Mouse (Mus musculus) embryonic facial prominence, embryonic 12.5 days (tissue): ENCODE results near the gene Olfr1099. TPM values are rescaled to one million over a fixed set of nuclear protein-coding genes. Genes with fewer than 3 reads are reported as not detected.

Source experiments
- ATAC-seq: fragments of 200-750 bp; cut with Nextera tagmentation; 2 replicates; pipeline ENCODE4 v1.8.0; 2017; ENCODE audit not compliant: insufficient number of reproducible peaks, insufficient read depth, low FRiP score, low TSS enrichment
- H3K27ac ChIP-seq: fragments of 300-500 bp; sonication (generic); 2 replicates; pipeline ENCODE4 v1.5.1; 2016; ENCODE audit warnings: mild to moderate bottlenecking
- H3K27me3 ChIP-seq: fragments of 300-500 bp; sonication (generic); 2 replicates; pipeline ENCODE4 v1.6.1; 2016; ENCODE audit warnings: mild to moderate bottlenecking, moderate library complexity
- H3K36me3 ChIP-seq: fragments of 300-500 bp; sonication (generic); 2 replicates; pipeline ENCODE4 v1.6.1; 2016; ENCODE audit warnings: mild to moderate bottlenecking
- H3K4me1 ChIP-seq: fragments of 300-500 bp; sonication (generic); 2 replicates; pipeline ENCODE4 v1.6.1; 2016
- H3K4me2 ChIP-seq: fragments of 300-500 bp; sonication (generic); replicated peaks from 2 replicates; pipeline ENCODE4 v1.6.1; 2016; ENCODE audit warnings: mild to moderate bottlenecking, moderate library complexity
- H3K4me3 ChIP-seq: fragments of 300-500 bp; sonication (generic); 2 replicates; pipeline ENCODE4 v1.5.1; 2016; ENCODE audit warnings: mild to moderate bottlenecking
- H3K9ac ChIP-seq: fragments of 300-500 bp; sonication (generic); 2 replicates; pipeline ENCODE4 v1.6.1; 2016; ENCODE audit warnings: mild to moderate bottlenecking, moderate library complexity
- H3K9me3 ChIP-seq: fragments of 300-500 bp; sonication (generic); 2 replicates; pipeline ENCODE4 v1.6.1; 2016; ENCODE audit warnings: mild to moderate bottlenecking, moderate library complexity
- WGBS: fragments of 180-500 bp; shearing (Covaris S2); methylation state at CpG from one replicate; pipeline ENCODE4 v1.1.7; 2016; 5-methylcytosine and 5-hydroxymethylcytosine counted together
- polyA plus RNA-seq: library from polyadenylated mRNA; unstranded; fragments of >200 nt; fragmentation: Nextera tagmentation; extraction: Ambion mirVana; gene quantifications from 2 replicates; pipeline ENCODE4 v1.2.1, GENCODE M21; 2016

Olfr1099 gene
- not detected in 2 replicates for polyA plus RNA-seq

GRCm38 (mm10) chr2:86960593-86960992 is at the start of gene Olfr1099:
Gene Olfr1099 (minus strand): TSS chr2:86960693.
- Histone ChIP-seq H3K27me3 (no peaks in the 10 kb centered on the region), H3K4me2 (no peak within 1 kb of the TSS), H3K4me3 (no peak within 1 kb of the TSS), H3K27ac (no peak within 1 kb of the TSS), H3K36me3 (no peaks in the 10 kb centered on the region), H3K9me3 (no peaks in the 10 kb centered on the region), H3K9ac (no peak within 1 kb of the TSS), H3K4me1 (no peaks in the 10 kb centered on the region)
- 80% methylated on average over 1 of the region's 1 CpGs for WGBS
- ATAC-seq, result no peak

DNA sequence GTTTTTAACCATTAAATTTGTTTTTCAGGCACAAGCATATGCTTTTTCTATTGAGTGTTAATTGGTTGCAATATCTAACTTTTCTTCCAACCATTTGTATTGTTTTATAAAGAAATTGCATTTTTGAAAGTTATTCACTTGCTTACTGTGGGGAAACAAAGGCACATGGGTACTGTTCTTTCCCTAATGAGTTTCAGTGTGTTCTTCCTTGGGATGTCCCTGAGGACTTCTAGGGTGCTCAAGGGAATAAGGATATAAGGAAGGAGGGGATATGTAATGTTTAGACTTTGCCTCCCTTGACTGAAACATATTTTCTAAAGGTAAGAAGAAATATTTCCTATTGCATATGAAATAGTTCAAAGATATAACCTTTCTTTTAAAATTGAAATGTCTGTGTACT is 37.6 kb upstream of the Olfr1099 start, which contains the start of gene Olfr1102:
Gene Olfr1102, plus strand, starts transcription at position 301 of the 400 bp plus-strand sequence.
- no peak within 1 kb of the TSS for H3K9ac ChIP-seq
- H3K36me3 ChIP-seq, result no peaks in the 10 kb centered on the region
- H3K4me3 ChIP-seq, result no peak within 1 kb of the TSS
- no peaks in the 10 kb centered on the region for H3K9me3 ChIP-seq
- H3K27ac ChIP-seq, result no peak within 1 kb of the TSS
- no peak within 1 kb of the TSS for H3K4me2 ChIP-seq
- ATAC-seq, result no peak
- no peaks in the 10 kb centered on the region for H3K4me1 ChIP-seq
- H3K27me3 ChIP-seq, result no peaks in the 10 kb centered on the region

GRCm38 (mm10) chr2:86991121-86991520 is 30.6 kb upstream of the Olfr1099 start, which contains the start of gene Olfr1101:
Gene Olfr1101 (minus strand): TSS chr2:86991221.
- H3K27ac ChIP-seq, result no peak within 1 kb of the TSS
- H3K4me1 ChIP-seq, result no peaks in the 10 kb centered on the region
- 84% methylated on average over 3 of the region's 3 CpGs for WGBS
- no peak within 1 kb of the TSS for H3K4me3 ChIP-seq
- no peaks in the 10 kb centered on the region for H3K36me3 ChIP-seq
- H3K27me3 ChIP-seq, result no peaks in the 10 kb centered on the region
- H3K4me2 ChIP-seq, result no peak within 1 kb of the TSS
- ATAC-seq, result no peak
- H3K9me3 ChIP-seq, result no peaks in the 10 kb centered on the region
- no peak within 1 kb of the TSS for H3K9ac ChIP-seq

DNA sequence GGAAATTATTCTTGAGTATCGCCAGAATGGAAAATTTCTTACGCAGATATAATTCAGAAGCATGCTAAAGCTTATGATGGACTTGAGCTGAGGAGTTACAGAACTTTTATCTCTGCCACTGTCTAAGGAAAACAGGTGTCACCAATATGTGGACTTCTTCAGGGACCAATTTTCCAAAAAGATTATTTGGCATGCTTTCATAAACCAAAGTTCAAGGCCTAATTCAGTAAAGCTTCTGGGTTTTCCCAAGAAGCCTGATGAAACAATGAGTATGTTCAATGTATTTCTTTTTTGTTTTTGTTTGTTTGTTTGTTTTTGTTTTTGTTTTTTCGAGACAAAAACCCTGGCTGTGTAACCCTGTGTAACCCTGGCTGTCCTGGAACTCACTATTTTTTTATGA is 19.4 kb upstream of the Olfr1099 start, which contains the start of gene Olfr1100:
Gene Olfr1100, minus strand, starts transcription at position 101 of the 400 bp plus-strand sequence.
- Histone ChIP-seq H3K36me3 (no peaks in the 10 kb centered on the region), H3K27me3 (no peaks in the 10 kb centered on the region), H3K27ac (no peak within 1 kb of the TSS), H3K9ac (no peak within 1 kb of the TSS), H3K9me3 (no peaks in the 10 kb centered on the region), H3K4me2 (no peak within 1 kb of the TSS), H3K4me3 (no peak within 1 kb of the TSS), H3K4me1 (no peaks in the 10 kb centered on the region)
- no peak for ATAC-seq
- 70% methylated on average over 3 of the region's 3 CpGs for WGBS

- Histone ChIP-seq H3K9me3 (no peaks in the 10 kb centered on the region), H3K4me1 (no peaks in the 10 kb centered on the region), H3K27ac (no peak overlapping the region), H3K9ac (no peak overlapping the region), H3K4me2 (no peak overlapping the region), H3K36me3 (no peaks in the 10 kb centered on the region), H3K4me3 (no peak overlapping the region), H3K27me3 (no peaks in the 10 kb centered on the region)
- no peak for ATAC-seq
Measured at GRCm38 (mm10) chr2:86926557-86926956, 33.9 kb downstream of the Olfr1099 start.

GRCm38 (mm10) chr2:86924445-86924844 is 36.0 kb downstream of the Olfr1099 start, which contains the start of gene Olfr1098:
Gene Olfr1098 (minus strand): TSS chr2:86924545.
- Histone ChIP-seq H3K4me1 (no peaks in the 10 kb centered on the region), H3K4me2 (no peak within 1 kb of the TSS), H3K27me3 (no peaks in the 10 kb centered on the region), H3K27ac (no peak within 1 kb of the TSS), H3K36me3 (no peaks in the 10 kb centered on the region), H3K9me3 (no peaks in the 10 kb centered on the region), H3K9ac (no peak within 1 kb of the TSS), H3K4me3 (no peak within 1 kb of the TSS)
- WGBS, result 89% methylated on average over 1 of the region's 1 CpGs
- ATAC-seq, result no peak

GRCm38 (mm10) chr2:86905647-86906046 is 54.8 kb downstream of the Olfr1099 start:
- H3K9ac ChIP-seq, result no peak overlapping the region
- H3K9me3 ChIP-seq, result no peaks in the 10 kb centered on the region
- no peak overlapping the region for H3K4me3 ChIP-seq
- no peak for ATAC-seq
- H3K4me2 ChIP-seq, result no peak overlapping the region
- no peaks in the 10 kb centered on the region for H3K4me1 ChIP-seq
- no peak overlapping the region for H3K27ac ChIP-seq
- H3K36me3 ChIP-seq, result no peaks in the 10 kb centered on the region
- H3K27me3 ChIP-seq, result no peaks in the 10 kb centered on the region
- 74% methylated on average over 2 of the region's 2 CpGs for WGBS

Other genes starting within 250 kb of the Olfr1099 start
- not detected in 2 replicates for gene Olfr1089, start 227.0 kb downstream of the Olfr1099 start, polyA plus RNA-seq
- gene Olfr1090, start 201.7 kb downstream of the Olfr1099 start, polyA plus RNA-seq, result not detected in 2 replicates
- not detected in 2 replicates for gene Olfr1093, start 178.2 kb downstream of the Olfr1099 start, polyA plus RNA-seq
- not detected in 2 replicates for gene Olfr141, start 150.7 kb downstream of the Olfr1099 start, polyA plus RNA-seq
- gene Olfr1094, start 136.0 kb downstream of the Olfr1099 start, polyA plus RNA-seq, result not detected in 2 replicates
- gene Olfr1095, start 109.0 kb downstream of the Olfr1099 start, polyA plus RNA-seq, result not detected in 2 replicates
- gene Gm13723, start 85.9 kb downstream of the Olfr1099 start, polyA plus RNA-seq, result not detected in 2 replicates
- gene Olfr1097, start 68.5 kb downstream of the Olfr1099 start, polyA plus RNA-seq, result not detected in 2 replicates
- not detected in 2 replicates for gene Olfr1098, start 36.1 kb downstream of the Olfr1099 start, polyA plus RNA-seq
- not detected in 2 replicates for gene Olfr1100, start 19.3 kb upstream of the Olfr1099 start, polyA plus RNA-seq
- not detected in 2 replicates for gene Olfr1101, start 30.5 kb upstream of the Olfr1099 start, polyA plus RNA-seq
- gene Olfr1102, start 37.7 kb upstream of the Olfr1099 start, polyA plus RNA-seq, result not detected in 2 replicates
- not detected in 2 replicates for gene Olfr1104, start 66.4 kb upstream of the Olfr1099 start, polyA plus RNA-seq
- not detected in 2 replicates for gene Olfr1105, start 75.8 kb upstream of the Olfr1099 start, polyA plus RNA-seq
- not detected in 2 replicates for gene Olfr1106, start 91.6 kb upstream of the Olfr1099 start, polyA plus RNA-seq
- gene Olfr1107, start 115.1 kb upstream of the Olfr1099 start, polyA plus RNA-seq, result not detected in 2 replicates
- gene Olfr1109, start 135.3 kb upstream of the Olfr1099 start, polyA plus RNA-seq, result not detected in 2 replicates
- gene Olfr259, start 153.9 kb upstream of the Olfr1099 start, polyA plus RNA-seq, result not detected in 2 replicates
- gene Olfr1110, start 179.6 kb upstream of the Olfr1099 start, polyA plus RNA-seq, result not detected in 2 replicates
- gene Olfr1111, start 191.9 kb upstream of the Olfr1099 start, polyA plus RNA-seq, result not detected in 2 replicates
- not detected in 2 replicates for gene Olfr1112, start 227.1 kb upstream of the Olfr1099 start, polyA plus RNA-seq
- gene Olfr1113, start 248.3 kb upstream of the Olfr1099 start, polyA plus RNA-seq, result not detected in 2 replicates